Mouse (Mus musculus): ENCODE results near the gene Slco4a1.

The Slco4a1 gene

GRCm38 (mm10) chr2:180444957-180445785 lies 10.9 kb upstream of the Slco4a1 start:
- in situ Hi-C loops (cut with MboI, MseI): loop anchor here (5.0 to 25.0 kb wide), 2 partner anchors 173 to 1042 kb away; partner anchors contain the start of genes Abhd16b, Cables2 and Tpd52l2

- in situ Hi-C loops (cut with MboI, MseI): loop anchor here (25.0 kb wide), 1 partner anchor 1041 kb away; the partner anchor contains the start of genes Abhd16b and Tpd52l2
These were observed 10.1 kb upstream of the Slco4a1 start for GRCm38 (mm10) chr2:180445962-180446361.

GRCm38 (mm10) chr2:180449007-180449406 lies 7.0 kb upstream of the Slco4a1 start:
- in situ Hi-C loops (cut with MboI, MseI): loop anchor here (25.0 kb wide), 1 partner anchor 1038 kb away; the partner anchor contains the start of genes Abhd16b and Tpd52l2

- in situ Hi-C loops (cut with MboI, MseI): no loop called here
These were observed 5.5 kb upstream of the Slco4a1 start for GRCm38 (mm10) chr2:180450529-180450928.

- in situ Hi-C loops (cut with MboI, MseI): no loop called here
These were observed 660 bp downstream of the Slco4a1 start for GRCm38 (mm10) chr2:180456705-180457104.

GRCm38 (mm10) chr2:180457680-180458079 lies 1.6 kb downstream of the Slco4a1 start:
- in situ Hi-C loops (cut with MboI, MseI): no loop called here

GRCm38 (mm10) chr2:180459437-180459836 lies 3.4 kb downstream of the Slco4a1 start:
- in situ Hi-C loops (cut with MboI, MseI): no loop called here

GRCm38 (mm10) chr2:180460801-180461200 lies 4.8 kb downstream of the Slco4a1 start:
- in situ Hi-C loops (cut with MboI, MseI): no loop called here

- in situ Hi-C loops (cut with MboI, MseI): no loop called here
These were observed 6.5 kb downstream of the Slco4a1 start for GRCm38 (mm10) chr2:180462593-180462992.

- in situ Hi-C loops (cut with MboI, MseI): no loop called here
These were observed 10.5 kb downstream of the Slco4a1 start for GRCm38 (mm10) chr2:180466505-180466904.

GRCm38 (mm10) chr2:180468871-180469270 lies 12.8 kb downstream of the Slco4a1 start:
- in situ Hi-C loops (cut with MboI, MseI): no loop called here

GRCm38 (mm10) chr2:180469768-180470167 lies 13.7 kb downstream of the Slco4a1 start:
- in situ Hi-C loops (cut with MboI, MseI): loop anchor here (5.0 kb wide), 1 partner anchor 42 kb away; no protein-coding TSS in a partner anchor

- in situ Hi-C loops (cut with MboI, MseI): loop anchor here (5.0 kb wide), 1 partner anchor 45 kb away; no protein-coding TSS in a partner anchor
These were observed 16.4 kb downstream of the Slco4a1 start for GRCm38 (mm10) chr2:180472306-180473079.

GRCm38 (mm10) chr2:180473080-180473440 lies 17.0 kb downstream of the Slco4a1 start:
- in situ Hi-C loops (cut with MboI, MseI): loop anchor here (5.0 kb wide), 1 partner anchor 46 kb away; no protein-coding TSS in a partner anchor

GRCm38 (mm10) chr2:180474864-180475263 lies 18.8 kb downstream of the Slco4a1 start:
- in situ Hi-C loops (cut with MboI, MseI): loop anchor here (5.0 kb wide), 1 partner anchor 48 kb away; no protein-coding TSS in a partner anchor

GRCm38 (mm10) chr2:180482274-180482673 lies 26.2 kb downstream of the Slco4a1 start:
- in situ Hi-C loops (cut with MboI, MseI): no loop called here

- in situ Hi-C loops (cut with MboI, MseI): no loop called here
These were observed 28.8 kb downstream of the Slco4a1 start for GRCm38 (mm10) chr2:180484882-180485281.

- in situ Hi-C loops (cut with MboI, MseI): no loop called here
These were observed 29.3 kb downstream of the Slco4a1 start for GRCm38 (mm10) chr2:180485306-180485705.

GRCm38 (mm10) chr2:180488210-180488751 lies 32.2 kb downstream of the Slco4a1 start:
- in situ Hi-C loops (cut with MboI, MseI): no loop called here

- in situ Hi-C loops (cut with MboI, MseI): no loop called here
These were observed 39.9 kb downstream of the Slco4a1 start for GRCm38 (mm10) chr2:180495906-180496305.

- in situ Hi-C loops (cut with MboI, MseI): no loop called here
These were observed 43.7 kb downstream of the Slco4a1 start, which contains the start of gene Ntsr1 for GRCm38 (mm10) chr2:180499741-180500140. Gene Ntsr1, plus strand, starts transcription at chr2:180499976.

GRCm38 (mm10) chr2:180500726-180501125 lies 44.7 kb downstream of the Slco4a1 start:
- in situ Hi-C loops (cut with MboI, MseI): no loop called here

All from T-helper 2 cell (primary cell).